Mouse (Mus musculus) heart, embryonic 16.5 days (tissue): Measurements from ENCODE around the gene 2810408A11Rik. TPM values are rescaled to one million over a fixed set of nuclear protein-coding genes. Genes with fewer than 3 reads are reported as not detected.
A peak's percentile ranks its signal among the peaks of the same experiment; 100 is the strongest.

Experiments used
- ATAC-seq: fragments of 200-750 bp; cut with Nextera tagmentation; replicated peaks from 2 replicates; pipeline ENCODE4 v1.8.0; 2017; ENCODE audit warnings: moderate number of reproducible peaks; ENCODE audit not compliant: insufficient read depth, low FRiP score; ENCODE audit errors: extremely low read depth
- H3K27ac ChIP-seq: fragments of 300-500 bp; sonication (generic); 2 replicates; pipeline ENCODE4 v1.5.1; 2014; ENCODE audit warnings: mild to moderate bottlenecking, low read length, control low read depth, moderate library complexity
- H3K27me3 ChIP-seq: fragments of 300-500 bp; sonication (generic); 2 replicates; pipeline ENCODE4 v1.6.1; 2014; ENCODE audit warnings: low read length, mixed read lengths; ENCODE audit not compliant: control insufficient read depth, insufficient read depth
- H3K36me3 ChIP-seq: fragments of 300-500 bp; sonication (generic); 2 replicates; pipeline ENCODE4 v1.6.1; 2014; ENCODE audit not compliant: control insufficient read depth, insufficient read depth
- H3K4me1 ChIP-seq: fragments of 300-500 bp; sonication (generic); 2 replicates; pipeline ENCODE4 v1.6.1; 2014; ENCODE audit warnings: low read length, mixed read lengths; ENCODE audit not compliant: control insufficient read depth, insufficient read depth
- H3K4me2 ChIP-seq: fragments of 300-500 bp; sonication (generic); 2 replicates; pipeline ENCODE4 v1.6.1; 2014; ENCODE audit warnings: low read depth, mild to moderate bottlenecking, control low read depth, low read length
- H3K4me3 ChIP-seq: fragments of 300-500 bp; sonication (generic); 2 replicates; pipeline ENCODE4 v1.5.1; 2014; ENCODE audit warnings: mild to moderate bottlenecking, control low read depth, low read length
- H3K9ac ChIP-seq: fragments of 300-500 bp; sonication (generic); 2 replicates; pipeline ENCODE4 v1.6.1; 2014; ENCODE audit warnings: low read length, control low read depth
- H3K9me3 ChIP-seq: fragments of 300-500 bp; sonication (generic); replicated peaks from 2 replicates; pipeline ENCODE4 v1.6.1; 2016; ENCODE audit warnings: low read length; ENCODE audit not compliant: control insufficient read depth
- whole genome bisulfite sequencing: fragments of 180-500 bp; shearing (Covaris S2); extraction: QIAGEN DNeasy Blood & Tissue Kit; methylation state at CpG from one replicate; pipeline ENCODE4 v1.1.7; 2014; 5-methylcytosine and 5-hydroxymethylcytosine counted together
- polyA plus RNA-seq: library from polyadenylated mRNA; unstranded; fragments of >200 nt; fragmentation: Nextera tagmentation; extraction: Ambion mirVana; gene quantifications from 2 replicates; pipeline ENCODE4 v1.2.1, GENCODE M21; 2015

2810408A11Rik gene
- polyA plus RNA-seq, 1 experiment from 2014 or later = 4.1 TPM

DNA sequence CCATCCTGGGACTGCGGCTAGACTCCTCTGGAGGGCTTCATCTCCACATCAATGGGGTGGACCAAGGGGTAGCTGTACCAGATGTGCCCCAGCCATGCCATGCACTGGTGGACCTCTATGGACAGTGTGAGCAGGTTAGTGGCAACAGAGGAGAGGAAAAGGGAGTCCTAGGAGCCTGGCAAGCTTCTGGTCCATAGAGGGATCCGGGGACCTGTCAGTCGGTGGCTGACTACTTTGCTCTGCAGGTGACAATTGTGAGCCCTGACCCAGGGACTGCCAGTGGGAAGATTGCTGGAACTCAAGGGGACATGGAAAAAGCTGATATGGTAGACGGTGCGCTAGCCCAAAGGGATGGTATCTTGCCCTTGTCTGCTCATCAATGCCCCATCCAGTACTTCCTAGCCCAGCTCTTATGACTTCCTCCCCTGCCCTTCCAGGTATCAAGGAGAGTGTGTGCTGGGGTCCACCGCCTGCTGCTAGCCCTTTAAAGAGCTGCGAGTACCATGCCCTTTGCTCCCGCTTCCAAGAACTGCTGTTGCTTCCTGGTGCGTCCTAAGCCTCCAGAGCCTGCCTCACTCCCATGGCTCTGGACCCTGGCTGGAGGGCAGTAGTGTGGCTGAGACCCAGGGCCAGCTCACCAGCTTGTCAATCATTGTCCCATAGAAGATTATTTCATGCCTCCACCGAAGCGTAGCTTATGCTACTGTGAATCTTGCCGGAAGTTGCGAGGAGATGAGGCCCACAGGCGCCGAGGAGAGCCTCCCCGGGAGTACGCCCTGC lies 10.2 kb upstream of the 2810408A11Rik start:
- Histone ChIP-seq H3K36me3 (peaks cover 72% of the 10 kb centered on the region), H3K9ac (no peak overlapping the region), H3K4me1 (peaks cover 24% of the 10 kb centered on the region), H3K9me3 (no peaks in the 10 kb centered on the region), H3K4me3 (no peak overlapping the region), H3K4me2 (no peak overlapping the region), H3K27ac (no peak overlapping the region), H3K27me3 (no peaks in the 10 kb centered on the region)
- ATAC-seq = no peak
- 87% methylated on average over 17 of the region's 17 CpGs for WGBS

DNA sequence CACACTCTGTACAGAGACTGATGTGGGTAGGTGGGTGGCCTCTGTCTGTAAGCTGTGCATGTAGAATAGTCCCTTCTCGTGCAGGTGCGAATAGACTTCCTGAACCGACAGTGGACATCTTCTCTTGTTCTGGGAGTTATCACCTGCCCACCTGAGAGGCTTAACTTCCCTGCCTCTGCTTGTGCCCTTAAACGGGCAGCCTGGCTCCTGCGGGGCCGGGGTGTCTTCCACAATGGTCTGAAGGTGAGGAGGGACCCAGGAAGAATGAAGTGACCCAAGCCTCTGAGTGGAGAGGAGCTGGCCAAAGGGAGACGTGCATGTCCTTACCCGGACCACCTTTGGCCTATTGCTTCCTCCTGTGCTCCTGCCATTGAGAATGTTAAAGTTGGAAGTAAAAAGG lies 9.4 kb upstream of the 2810408A11Rik start:
- ATAC-seq = no peak
- Histone ChIP-seq H3K27ac (no peak overlapping the region), H3K36me3 (peaks cover 71% of the 10 kb centered on the region), H3K4me1 (peaks cover 16% of the 10 kb centered on the region), H3K9me3 (no peaks in the 10 kb centered on the region), H3K27me3 (no peaks in the 10 kb centered on the region), H3K4me3 (no peak overlapping the region), H3K4me2 (no peak overlapping the region), H3K9ac (no peak overlapping the region)
- WGBS = 90% methylated on average over 8 of the region's 8 CpGs

DNA sequence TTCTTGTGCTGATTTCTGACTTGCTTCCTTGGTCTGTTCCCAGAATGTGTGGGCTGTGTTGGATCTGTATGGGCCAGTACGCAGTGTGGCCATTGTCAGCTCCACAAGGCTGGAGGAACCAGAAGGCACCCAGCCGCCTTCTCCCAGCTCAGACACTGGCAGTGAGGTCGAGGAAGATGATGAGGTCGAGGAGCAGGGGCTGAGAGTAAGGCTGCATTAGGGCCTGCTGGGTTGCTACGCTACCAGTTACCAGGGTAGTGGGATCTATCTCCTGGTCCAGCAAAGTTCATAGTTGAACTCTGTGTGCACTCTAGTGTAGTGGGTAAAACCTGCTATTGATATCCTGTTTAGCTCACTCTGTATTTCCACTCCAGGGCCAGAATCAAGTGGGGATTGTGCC lies 8.4 kb upstream of the 2810408A11Rik start:
- Histone ChIP-seq H3K4me1 (peaks cover 6% of the 10 kb centered on the region), H3K27ac (no peak overlapping the region), H3K9ac (no peak overlapping the region), H3K4me2 (no peak overlapping the region), H3K36me3 (peaks cover 78% of the 10 kb centered on the region), H3K4me3 (no peak overlapping the region), H3K9me3 (no peaks in the 10 kb centered on the region), H3K27me3 (no peaks in the 10 kb centered on the region)
- ATAC-seq = no peak
- WGBS = 87% methylated on average over 5 of the region's 5 CpGs

DNA sequence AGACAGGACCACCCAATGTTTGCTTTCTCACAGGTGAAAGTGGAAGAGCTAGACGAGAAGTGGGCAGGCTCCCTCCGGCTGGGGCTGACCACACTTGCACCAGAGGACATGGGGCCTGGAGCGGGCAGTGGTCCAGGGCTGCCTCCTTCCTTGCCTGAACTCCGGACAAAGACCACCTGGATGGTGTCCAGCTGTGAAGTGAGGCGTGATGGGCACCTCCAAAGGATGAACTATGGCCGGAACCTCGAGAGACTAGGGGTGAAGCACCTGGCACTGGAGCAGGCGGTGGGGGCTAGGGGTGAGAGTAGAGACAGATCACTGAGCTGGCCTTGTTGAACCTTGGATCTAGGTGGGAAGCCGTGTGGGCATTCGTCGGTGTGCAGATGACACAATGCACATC lies 7.9 kb upstream of the 2810408A11Rik start:
- no peak for ATAC-seq
- Histone ChIP-seq H3K4me1 (peaks cover 6% of the 10 kb centered on the region), H3K36me3 (peaks cover 83% of the 10 kb centered on the region), H3K27me3 (no peaks in the 10 kb centered on the region), H3K9ac (no peak overlapping the region), H3K4me2 (no peak overlapping the region), H3K4me3 (no peak overlapping the region), H3K9me3 (no peaks in the 10 kb centered on the region), H3K27ac (no peak overlapping the region)
- WGBS = 93% methylated on average over 11 of the region's 11 CpGs

DNA sequence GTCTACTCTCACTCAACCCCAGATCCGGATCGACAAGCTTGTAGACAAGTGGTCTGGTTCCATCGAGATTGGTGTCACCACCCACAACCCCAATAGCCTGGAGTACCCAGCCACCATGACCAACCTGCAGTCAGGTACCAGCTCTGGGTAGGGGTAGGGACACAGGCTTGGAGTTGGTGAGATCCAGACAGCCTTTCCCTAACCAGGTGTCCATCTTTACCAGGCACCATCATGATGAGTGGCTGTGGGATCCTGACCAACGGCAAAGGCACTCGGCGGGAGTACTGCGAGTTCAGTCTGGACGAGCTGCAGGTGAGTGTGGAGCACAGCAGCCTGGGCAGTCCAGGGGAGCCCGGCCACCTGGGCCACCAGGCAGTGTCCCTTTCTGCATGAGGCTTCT lies 3.5 kb upstream of the 2810408A11Rik start:
- Histone ChIP-seq H3K4me2 (no peak overlapping the region), H3K36me3 (peaks cover 50% of the 10 kb centered on the region), H3K9ac (no peak overlapping the region), H3K27me3 (no peaks in the 10 kb centered on the region), H3K27ac (no peak overlapping the region), H3K9me3 (no peaks in the 10 kb centered on the region), H3K4me3 (no peak overlapping the region), H3K4me1 (peaks cover 13% of the 10 kb centered on the region)
- no peak for ATAC-seq
- 96% methylated on average over 9 of the region's 9 CpGs for WGBS

DNA sequence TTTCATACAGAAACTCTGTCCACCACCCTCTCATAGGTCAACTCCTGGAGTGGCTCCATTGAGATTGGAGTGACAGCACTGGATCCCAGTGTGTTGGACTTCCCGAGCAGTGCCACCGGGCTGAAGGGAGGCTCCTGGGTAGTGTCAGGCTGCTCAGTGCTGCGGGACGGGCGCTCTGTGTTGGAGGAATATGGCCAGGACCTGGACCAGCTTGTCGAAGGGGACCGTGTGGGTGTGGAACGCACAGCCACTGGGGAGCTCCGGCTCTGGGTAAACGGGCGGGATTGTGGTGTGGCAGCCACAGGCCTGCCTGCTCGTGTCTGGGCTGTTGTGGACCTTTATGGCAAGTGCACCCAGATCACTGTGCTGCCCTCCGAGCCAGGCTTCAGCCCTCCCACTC lies 2.2 kb upstream of the 2810408A11Rik start:
- no peak overlapping the region; the same call in 1 of the 2 replicates for H3K4me3 ChIP-seq
- peak overlapping the region; percentile 81 for H3K4me2 ChIP-seq
- H3K9me3 ChIP-seq = no peaks in the 10 kb centered on the region
- H3K27me3 ChIP-seq = no peaks in the 10 kb centered on the region
- no peak for ATAC-seq
- H3K27ac ChIP-seq = no peak overlapping the region
- H3K4me1 ChIP-seq = peaks cover 13% of the 10 kb centered on the region
- peaks cover 37% of the 10 kb centered on the region for H3K36me3 ChIP-seq
- 80% methylated on average over 13 of the region's 13 CpGs for WGBS
- H3K9ac ChIP-seq = peak overlapping the region; percentile 83; the same call in 1 of the 2 replicates

DNA sequence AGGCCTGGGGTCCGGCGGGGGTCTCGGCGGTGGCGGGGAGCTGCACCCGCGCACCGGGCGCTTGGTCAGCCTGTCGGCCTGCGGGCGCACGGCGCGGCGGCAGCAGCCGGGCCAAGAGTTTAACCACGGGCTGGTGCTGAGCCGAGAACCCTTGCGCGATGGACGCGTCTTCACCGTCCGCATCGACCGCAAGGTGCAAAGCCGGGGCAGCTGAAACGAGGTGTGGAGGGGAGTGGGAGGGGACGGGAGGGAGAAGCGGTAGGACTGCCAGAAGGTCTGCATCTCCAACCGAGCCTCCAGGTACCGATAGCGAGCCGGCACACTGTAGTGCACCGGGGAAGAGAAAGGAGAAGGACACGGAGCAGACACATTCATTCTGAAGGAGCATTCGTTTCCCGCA lies 1.2 kb upstream of the 2810408A11Rik start:
- peak overlapping the region; percentile 78 for H3K4me3 ChIP-seq
- no peaks in the 10 kb centered on the region for H3K27me3 ChIP-seq
- H3K27ac ChIP-seq = peak overlapping the region; percentile 99
- peaks cover 13% of the 10 kb centered on the region for H3K4me1 ChIP-seq
- H3K9ac ChIP-seq = peak overlapping the region; percentile 83
- peaks cover 28% of the 10 kb centered on the region for H3K36me3 ChIP-seq
- ATAC-seq = peak; percentile 1; the same call in 1 of the 2 replicates
- H3K9me3 ChIP-seq = no peaks in the 10 kb centered on the region
- peak overlapping the region; percentile 81 for H3K4me2 ChIP-seq
- under 1% methylated on average over 39 of the region's 39 CpGs for WGBS

DNA sequence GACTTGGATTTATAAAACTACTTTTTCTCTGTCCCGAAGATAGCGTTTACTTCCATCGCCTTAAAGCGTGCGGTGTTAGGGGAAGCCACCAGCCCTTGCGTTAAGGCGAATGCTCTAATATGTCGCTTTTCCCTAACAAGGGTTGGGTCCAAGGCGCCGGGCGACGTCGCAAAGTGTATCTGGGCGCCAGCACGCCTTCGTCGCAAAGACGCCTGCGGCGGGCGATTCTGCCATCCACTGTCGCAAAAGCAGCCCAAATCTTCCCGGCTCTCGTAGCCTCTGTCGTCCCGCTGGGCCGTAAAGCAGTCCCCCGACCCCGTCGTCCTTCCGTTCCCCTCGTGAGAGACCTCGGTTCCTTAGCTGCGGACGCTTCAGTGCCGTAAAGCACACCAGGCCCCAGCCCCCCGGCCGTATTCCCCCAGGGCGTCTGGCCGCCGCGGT lies 639 bp upstream of the 2810408A11Rik start:
- peak overlapping the region; percentile 78 for H3K4me3 ChIP-seq
- ATAC-seq = peak; percentile 76
- H3K4me2 ChIP-seq = peak overlapping the region; percentile 81
- under 1% methylated on average over 42 of the region's 42 CpGs for WGBS
- no peaks in the 10 kb centered on the region for H3K9me3 ChIP-seq
- no peaks in the 10 kb centered on the region for H3K27me3 ChIP-seq
- H3K9ac ChIP-seq = peak overlapping the region; percentile 83
- peak overlapping the region; percentile 99 for H3K27ac ChIP-seq
- peaks cover 13% of the 10 kb centered on the region for H3K4me1 ChIP-seq
- H3K36me3 ChIP-seq = peaks cover 22% of the 10 kb centered on the region

DNA sequence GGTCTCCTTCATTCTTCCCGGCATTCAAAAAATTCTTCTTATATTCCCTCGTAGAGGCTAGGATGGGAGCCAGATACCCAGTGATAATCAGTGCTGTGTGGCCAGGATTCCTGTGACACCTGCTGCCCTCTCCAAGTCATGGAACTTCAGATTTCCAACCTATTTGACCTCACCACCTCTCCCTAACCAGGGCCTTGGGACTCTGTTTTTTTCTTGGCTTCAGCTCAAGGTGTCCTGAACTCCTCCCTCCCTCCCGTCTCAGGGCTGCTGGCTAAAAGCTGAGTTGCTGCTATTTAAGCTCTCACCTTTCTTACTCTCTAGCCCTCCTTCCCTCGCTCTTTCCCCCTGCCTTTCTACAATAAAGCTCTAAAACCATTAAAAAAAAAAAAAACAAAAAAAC lies 917 bp downstream of the 2810408A11Rik start:
- peak overlapping the region; percentile 80 for H3K4me2 ChIP-seq
- H3K27me3 ChIP-seq = no peaks in the 10 kb centered on the region
- peaks cover 12% of the 10 kb centered on the region for H3K36me3 ChIP-seq
- peak overlapping the region; percentile 83 for H3K9ac ChIP-seq
- no peaks in the 10 kb centered on the region for H3K9me3 ChIP-seq
- H3K4me3 ChIP-seq = peak overlapping the region; percentile 78
- no peak for ATAC-seq
- H3K4me1 ChIP-seq = peaks cover 13% of the 10 kb centered on the region
- no peak overlapping the region for H3K27ac ChIP-seq
- 19% methylated on average over 4 of the region's 4 CpGs for WGBS
